Mouse (Mus musculus) heart, postnatal 14 days (tissue): ENCODE measurements around the gene Ppp1r9b. TPM values are rescaled to one million over a fixed set of nuclear protein-coding genes. Genes with fewer than 3 reads are reported as not detected.
"Not testable (repeated sequence)": the region's sequence is repeated elsewhere in the genome, so short reads cannot be mapped to it uniquely, and the experiment has no call there.

Experiments
- DNase-seq, 2 experiments: peaks; one replicate each; pipeline ENCODE4 v3.0.0; 2021 to 2022
- intact Hi-C: fragments of 180-260 bp; cut with DNase I; formaldehyde crosslinking; loops from one replicate; pipeline ENCODE4 v1.15.1; 2025
- long read RNA-seq, 2 experiments: library from polyadenylated mRNA; stranded (forward); transcript quantifications; one replicate each; pipeline ENCODE4 v2.0.0; 2021
- total RNA-seq, 2 experiments: library from RNA; stranded (reverse); gene quantifications; 2 replicates each; pipeline ENCODE4 v1.2.3; 2021

Gene Ppp1r9b
- total RNA-seq = 10 to 100 TPM; 50.5 to 52.1 TPM
- long read RNA-seq, experiment 1, full-length matches to known transcripts = 10 of 19 reads
- long read RNA-seq, experiment 1, partial matches to known transcripts = 6 of 19 reads
- long read RNA-seq, experiment 1, other reads (novel, unspliced or antisense) = 3 of 19 reads
- long read RNA-seq, experiment 2, full-length matches to known transcripts = 9 of 18 reads
- long read RNA-seq, experiment 2, partial matches to known transcripts = 6 of 18 reads
- long read RNA-seq, experiment 2, other reads (novel, unspliced or antisense) = 3 of 18 reads

- intact Hi-C loops = no loop called here
- DNase-seq = peak; percentile 95 to 96
Observed at GRCm38 (mm10) chr11:94990749-94991577, at the start of gene Ppp1r9b. Ppp1r9b (plus strand) TSS chr11:94991035.

DNA sequence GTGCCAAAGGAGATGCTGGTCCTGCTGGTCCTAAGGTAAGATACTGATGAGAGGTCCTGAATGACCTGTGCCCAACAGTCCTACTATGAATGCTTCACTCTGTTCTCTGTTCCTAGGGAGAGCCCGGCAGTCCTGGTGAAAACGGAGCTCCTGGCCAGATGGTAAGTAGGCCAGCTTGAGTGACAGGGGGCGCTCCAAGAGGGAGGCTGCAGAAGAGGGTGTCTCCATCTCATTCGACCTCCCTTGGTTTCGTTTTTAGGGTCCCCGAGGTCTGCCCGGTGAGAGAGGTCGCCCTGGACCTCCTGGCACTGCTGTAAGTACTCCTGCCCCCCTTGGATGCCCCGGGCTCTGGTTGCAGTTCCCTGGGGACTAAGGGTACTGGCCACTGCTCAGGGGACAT, 49.7 kb upstream of the Ppp1r9b start:
- intact Hi-C loops = no loop called here
- peak in 1 of 2 experiments; percentile 12 for DNase-seq

- DNase-seq = no peak
- intact Hi-C loops = no loop called here
Observed at GRCm38 (mm10) chr11:94941776-94942175, 49.1 kb upstream of the Ppp1r9b start.

DNA sequence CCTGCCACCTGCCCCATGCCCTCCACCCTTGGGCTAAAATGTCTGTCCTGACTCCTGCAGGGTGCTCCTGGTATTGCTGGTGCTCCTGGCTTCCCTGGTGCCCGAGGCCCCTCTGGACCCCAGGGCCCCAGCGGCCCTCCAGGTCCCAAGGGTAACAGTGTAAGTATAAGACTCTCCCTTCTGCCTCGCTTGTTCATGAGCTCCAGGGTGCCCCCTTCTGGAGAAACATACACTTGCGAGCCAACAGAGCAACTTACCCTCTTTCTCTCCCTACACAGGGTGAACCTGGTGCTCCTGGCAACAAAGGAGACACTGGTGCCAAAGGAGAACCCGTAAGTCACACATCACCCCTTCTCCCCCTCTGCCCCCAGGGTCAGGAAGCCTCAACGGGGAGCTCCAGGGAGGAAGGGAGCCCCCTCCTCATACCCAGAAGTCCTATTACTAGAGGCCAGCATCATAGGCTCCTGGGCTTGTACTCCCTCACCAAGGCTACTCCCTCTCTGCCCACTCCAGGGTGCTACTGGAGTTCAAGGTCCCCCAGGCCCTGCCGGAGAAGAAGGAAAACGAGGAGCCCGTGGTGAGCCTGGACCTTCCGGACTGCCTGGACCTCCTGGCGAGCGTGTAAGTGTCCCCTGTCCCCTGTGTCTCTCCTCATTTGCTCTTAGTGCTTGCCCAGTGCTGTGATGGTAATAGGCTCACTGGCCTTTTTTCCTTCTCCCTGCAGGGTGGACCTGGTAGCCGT, 48.4 kb upstream of the Ppp1r9b start:
- intact Hi-C loops = no loop called here
- DNase-seq = peak; percentile 57 to 71

- no peak for DNase-seq
- intact Hi-C loops = no loop called here
Observed at GRCm38 (mm10) chr11:94943054-94943453, 47.8 kb upstream of the Ppp1r9b start.

- no peak for DNase-seq
- intact Hi-C loops = loop anchor here (2.0 kb wide), 1 partner anchor 25 kb away; no protein-coding TSS in a partner anchor
Observed at GRCm38 (mm10) chr11:94944295-94944694, 46.5 kb upstream of the Ppp1r9b start.

DNA sequence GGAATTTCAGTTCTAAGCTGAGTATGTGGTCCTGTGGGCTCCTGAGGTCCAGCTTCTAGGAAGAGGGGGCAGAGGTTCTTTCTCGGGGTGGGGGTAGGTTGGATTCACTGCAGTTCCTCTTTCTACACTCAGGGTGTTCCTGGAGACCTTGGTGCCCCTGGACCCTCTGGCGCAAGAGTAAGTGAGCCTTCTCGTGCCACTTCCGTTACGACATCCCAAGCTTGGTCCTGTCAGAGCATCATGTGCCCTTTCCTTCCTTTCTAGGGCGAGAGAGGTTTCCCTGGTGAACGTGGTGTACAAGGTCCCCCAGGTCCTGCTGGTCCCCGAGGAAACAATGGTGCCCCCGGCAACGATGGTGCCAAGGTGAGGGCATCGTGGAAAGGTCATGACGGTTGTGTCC, 45.6 kb upstream of the Ppp1r9b start:
- intact Hi-C loops = loop anchor here (2.0 kb wide), 1 partner anchor 24 kb away; no protein-coding TSS in a partner anchor
- no peak for DNase-seq

DNA sequence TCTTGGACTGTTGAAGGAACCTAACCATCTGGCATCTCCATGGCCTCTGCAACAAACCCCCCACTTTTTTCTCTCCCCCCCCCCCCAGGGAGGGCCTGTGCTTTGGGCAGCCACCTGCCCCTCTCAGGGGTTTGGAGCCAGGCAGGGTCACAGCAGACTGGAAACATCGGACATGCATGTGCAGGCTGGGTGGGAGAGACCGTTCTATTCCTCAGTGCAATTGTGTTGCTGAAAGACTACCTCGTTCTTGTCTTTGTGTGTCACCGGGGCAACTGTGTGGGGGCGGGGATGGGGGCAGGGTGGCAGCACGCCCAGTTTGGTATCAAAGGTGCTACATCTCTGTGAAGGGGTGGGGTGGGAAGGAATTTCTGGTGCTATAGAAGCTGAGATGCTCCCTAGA, 38.7 kb upstream of the Ppp1r9b start:
- DNase-seq = no peak
- intact Hi-C loops = no loop called here

- intact Hi-C loops = no loop called here
- DNase-seq = no peak
Observed at GRCm38 (mm10) chr11:94955103-94955502, 35.7 kb upstream of the Ppp1r9b start.

DNA sequence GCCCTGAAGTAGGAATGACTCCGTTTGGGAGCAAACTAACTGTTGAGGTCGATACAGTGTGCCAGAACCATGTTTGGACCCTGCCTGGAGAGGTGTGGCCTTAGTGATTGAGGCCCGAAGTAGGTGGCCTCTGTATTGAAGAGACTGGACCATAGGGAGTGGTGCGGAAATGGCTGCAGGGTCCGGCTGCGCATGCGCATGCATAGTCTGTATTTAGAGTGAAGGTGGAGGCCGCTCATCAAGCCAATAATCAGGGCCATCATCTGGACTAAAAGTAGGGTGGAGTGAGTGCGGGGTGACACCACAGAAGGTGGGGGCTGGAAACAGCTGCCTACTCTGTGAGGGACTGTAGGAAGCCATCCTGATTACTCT, 33.2 kb upstream of the Ppp1r9b start:
- intact Hi-C loops = no loop called here
- DNase-seq = peak; percentile 65 to 68

DNA sequence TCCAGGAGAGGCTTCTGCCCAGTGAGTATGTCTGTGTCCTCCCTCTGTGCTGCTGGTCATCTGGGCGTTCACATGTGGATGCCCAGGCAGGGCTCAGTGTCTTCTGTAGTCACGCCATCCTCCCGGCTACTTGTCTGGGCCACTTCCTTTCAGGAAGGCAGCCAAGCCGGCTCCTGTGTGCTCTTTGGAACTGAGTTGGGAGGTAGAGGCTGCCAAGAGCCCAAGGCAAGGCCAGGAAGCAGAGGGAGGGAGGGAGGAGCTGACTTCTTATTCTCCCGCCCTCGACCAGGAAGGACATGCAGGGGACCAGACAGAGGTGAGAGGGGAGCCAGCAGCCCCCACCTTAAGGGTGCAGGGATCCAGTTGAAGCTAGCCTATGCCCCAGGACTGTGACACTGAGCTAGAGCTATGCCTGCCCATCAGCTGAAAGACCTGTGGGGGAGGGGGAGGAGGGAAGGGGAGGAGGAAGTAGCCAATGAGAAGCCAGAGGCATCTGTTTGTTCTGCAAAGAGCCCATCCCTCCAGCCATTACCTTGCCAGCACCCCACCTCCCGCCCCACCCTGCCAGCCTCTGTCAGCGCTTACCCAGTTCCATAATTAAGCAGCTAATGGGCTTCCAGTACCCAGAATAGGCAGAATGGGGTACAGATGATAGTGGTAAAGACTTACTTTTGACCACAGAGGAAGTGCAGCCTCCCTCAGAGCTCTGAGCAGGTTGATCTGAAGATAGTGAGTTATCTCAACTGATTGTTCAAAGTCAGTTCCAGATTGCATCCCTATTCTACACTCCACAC, 32.6 kb upstream of the Ppp1r9b start:
- DNase-seq = peak; percentile 86 to 88
- intact Hi-C loops = no loop called here

- no peak for DNase-seq
- intact Hi-C loops = no loop called here
Observed at GRCm38 (mm10) chr11:94962534-94963101, 28.2 kb upstream of the Ppp1r9b start.

GRCm38 (mm10) chr11:94967419-94967818, 23.4 kb upstream of the Ppp1r9b start, which contains the start of gene Hils1:
Hils1 (plus strand) TSS chr11:94967593.
- intact Hi-C loops = no loop called here
- no peak for DNase-seq

GRCm38 (mm10) chr11:94968187-94968586, 22.6 kb upstream of the Ppp1r9b start:
- no peak for DNase-seq
- intact Hi-C loops = loop anchor here (2.0 kb wide), 1 partner anchor 23 kb away; no protein-coding TSS in a partner anchor

GRCm38 (mm10) chr11:94969709-94970108, 21.1 kb upstream of the Ppp1r9b start:
- intact Hi-C loops = loop anchor here (1.0 to 2.0 kb wide), 2 partner anchors 25 to 30 kb away; no protein-coding TSS in a partner anchor

DNA sequence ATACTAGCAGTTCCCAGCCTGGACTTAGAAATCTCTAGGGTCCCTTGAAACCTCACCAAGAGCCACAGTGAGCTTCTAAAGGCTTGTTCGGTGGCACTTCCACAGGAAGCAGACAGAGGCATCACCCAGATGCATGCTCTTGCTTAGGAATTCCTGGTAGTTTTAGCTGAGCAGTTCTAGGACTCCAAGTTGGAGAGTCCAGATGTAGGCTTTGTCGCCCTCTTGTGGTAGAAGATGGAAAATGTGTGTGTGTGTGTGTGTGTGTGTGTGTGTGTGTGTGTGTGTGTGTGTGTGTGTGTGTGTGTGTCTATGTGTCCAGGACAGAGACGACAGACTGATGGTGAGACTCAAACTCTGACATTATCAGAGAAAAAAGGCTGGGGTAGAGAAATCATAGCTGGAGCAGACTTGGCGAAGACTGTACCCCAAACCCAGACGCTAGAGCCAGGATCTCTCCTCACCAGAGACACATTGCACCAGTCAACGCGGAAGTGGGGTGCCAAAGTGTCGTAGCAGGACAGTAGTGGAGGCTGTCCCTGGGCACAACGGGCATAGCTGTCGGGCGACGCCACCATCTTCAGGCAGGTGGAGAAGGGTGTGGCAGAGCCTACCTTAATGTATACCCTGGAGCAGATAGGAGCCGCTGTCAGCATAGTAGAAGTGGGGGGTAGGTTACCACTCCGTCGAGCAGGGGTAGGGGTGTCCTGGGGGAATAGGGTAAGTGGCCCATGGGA, 20.5 kb upstream of the Ppp1r9b start:
- DNase-seq = peak; percentile 72 to 84
- intact Hi-C loops = loop anchor here (1.0 kb wide), 1 partner anchor 31 kb away; no protein-coding TSS in a partner anchor

More at GRCm38 (mm10) chr11:94969709-94970108, 21.1 kb upstream of the Ppp1r9b start:
- not testable (repeated sequence) for DNase-seq

- intact Hi-C loops = no loop called here
- no peak for DNase-seq
Observed at GRCm38 (mm10) chr11:94971895-94972615, 18.8 kb upstream of the Ppp1r9b start.

- DNase-seq = no peak
Observed at GRCm38 (mm10) chr11:94972887-94973286, 17.9 kb upstream of the Ppp1r9b start.

More at GRCm38 (mm10) chr11:94972887-94973286, 17.9 kb upstream of the Ppp1r9b start:
- intact Hi-C loops = no loop called here
